ENCODE assay signal across 24 mouse cellular contexts in genomic region chr4:62609333-62609732, GRCm38 (mm10). TPM values are rescaled to one million over a fixed set of nuclear protein-coding genes. Genes with fewer than 3 reads are reported as not detected.
A peak's percentile ranks its signal among the peaks of the same experiment; 100 is the strongest.
DNase-seq lines count a peak whose midpoint lies in the region; ATAC-seq and TF ChIP-seq lines count a peak whose summit lies in the region.
"Had no signal": no experiment of that assay in that cellular context is flagged by ENCODE, and none has a peak within 500 bp of the region (broad histone marks: within the 10 kb centered on the region; RNA-seq: fewer than 3 reads in every experiment).

No protein-coding gene starts in this region.

- H3K9me3 ChIP-seq in heart, embryonic 10.5 days: no peaks in the 10 kb centered on the region
- H3K9me3 ChIP-seq: embryonic facial prominence, embryonic 15.5 days; heart, embryonic 15.5 days; hindbrain, embryonic 13.5 days; intestine, embryonic 15.5 days; kidney, embryonic 15.5 days had no signal

- ATAC-seq in cerebellum, adult (ENCODE audit: insufficient number of reproducible peaks, low FRiP score, low TSS enrichment): no peak
- ATAC-seq: CD4-positive, CD25-positive, alpha-beta regulatory T cell, adult 4 months; forebrain, embryonic 16.5 days; hindbrain, postnatal 0 days had no signal

- intact Hi-C loops in heart, postnatal 10 days (cut with DNase I): no loop called here

- no peak for TF ChIP-seq POLR2A in testis, adult 2 months (IDR thresholded peaks at IDR 0.05; ENCODE audit: control insufficient read depth, low read depth, low read length)

- peaks cover 90% of the 10 kb centered on the region for H3K27me3 ChIP-seq in heart, embryonic 10.5 days (ENCODE audit: insufficient read depth, poor library complexity, severe bottlenecking)
- no peaks in the 10 kb centered on the region for H3K27me3 ChIP-seq in testis, adult 2 months (ENCODE audit: control insufficient read depth, insufficient read depth, low read length)
- H3K27me3 ChIP-seq: embryonic facial prominence, embryonic 15.5 days; hindbrain, embryonic 13.5 days; intestine, embryonic 15.5 days had no signal

- peak; percentile 58 for DNase-seq in cerebellum, adult 11-12 months
- no peak for DNase-seq in cerebellum, postnatal 4 days (ENCODE audit: low spot score in 2 of 2)
- peak; percentile 37 to 48 for DNase-seq in cerebellum, postnatal 25 days
- DNase-seq in heart, embryonic 10.5 days (ENCODE audit: low spot score): no peak
- DNase-seq in heart, postnatal 10 days: no peak
- no peak for DNase-seq in testis, postnatal 14 days (ENCODE audit: low spot score)
- DNase-seq: adrenal gland, adult 8-10 months; B cell, adult 2 months; cerebellum, adult 8-10 months; gastrocnemius, postnatal 14 days; heart, postnatal 36 days; kidney, adult 2 months had no signal

- 76% methylated on average over 4 of the region's 4 CpGs for WGBS in heart, embryonic 10.5 days

- TF ChIP-seq CTCF in testis, adult 2 months (IDR thresholded peaks at IDR 0.05; ENCODE audit: control insufficient read depth, insufficient read depth, insufficient replicate concordance, low read depth, low read length): no peak

- H3K4me3 ChIP-seq in heart, embryonic 10.5 days: no peak overlapping the region
- H3K4me3 ChIP-seq in testis, adult 2 months (ENCODE audit: control insufficient read depth, low read depth, low read length): peak overlapping the region; percentile 59; the same call in 1 of the 2 replicates
- H3K4me3 ChIP-seq: embryonic facial prominence, embryonic 15.5 days; erythroblast, embryonic 14.5 days; heart, embryonic 15.5 days; hindbrain, embryonic 13.5 days; intestine, embryonic 15.5 days; kidney, embryonic 15.5 days had no signal

- peaks cover 47% of the 10 kb centered on the region for H3K4me1 ChIP-seq in heart, embryonic 10.5 days
- peaks cover 9% of the 10 kb centered on the region for H3K4me1 ChIP-seq in testis, adult 2 months (ENCODE audit: control insufficient read depth, insufficient read depth, low read length)

- H3K27ac ChIP-seq in heart, embryonic 10.5 days: peak overlapping the region; percentile 49; the same call in 1 of the 2 replicates
- H3K27ac ChIP-seq in testis, adult 2 months (ENCODE audit: control insufficient read depth, insufficient read depth, low read depth, low read length): no peak overlapping the region
- H3K27ac ChIP-seq: kidney, embryonic 15.5 days had no signal

- H3K36me3 ChIP-seq in heart, embryonic 10.5 days: no peaks in the 10 kb centered on the region
- no peaks in the 10 kb centered on the region for H3K36me3 ChIP-seq in testis, adult 2 months (ENCODE audit: control insufficient read depth, insufficient read depth, low read length)
- H3K36me3 ChIP-seq: embryonic facial prominence, embryonic 15.5 days; G1E; heart, embryonic 15.5 days; hindbrain, embryonic 13.5 days; intestine, embryonic 15.5 days; kidney, embryonic 15.5 days had no signal

RNA-seq across cellular contexts. Expression of gene Rgs3, which starts 49.7 kb away (rescaled TPM):
- polyA plus RNA-seq in heart, embryonic 10.5 days (2016; fragmentation: Nextera tagmentation; extraction: Ambion mirVana): 61.4 and 65.4 TPM in 2 replicates
- 10 to 100 TPM; 51.1 to 60.0 TPM for total RNA-seq in heart, postnatal 10 days (2021)
- 65.5 and 75.4 TPM in 2 replicates for polyA plus RNA-seq in testis, adult 2 months (2012; rRNA removed)
- polyA plus RNA-seq: G1E had no signal

Comparison
In these comparisons a context has a peak if more than half of its experiments do, and no peak if none do; other contexts are left out.
1. DNase-seq: peak in cerebellum, adult 11-12 months (single experiment) and cerebellum, postnatal 25 days (2 of 2); none in cerebellum, postnatal 4 days (0 of 2), heart, embryonic 10.5 days (single experiment), heart, postnatal 10 days (0 of 2) and testis, postnatal 14 days (single experiment).